Mouse (Mus musculus): ENCODE results near the gene Olfr1348.
"Not testable (repeated sequence)": the region's sequence is repeated elsewhere in the genome, so short reads cannot be mapped to it uniquely, and the experiment has no call there.

Gene Olfr1348

DNA sequence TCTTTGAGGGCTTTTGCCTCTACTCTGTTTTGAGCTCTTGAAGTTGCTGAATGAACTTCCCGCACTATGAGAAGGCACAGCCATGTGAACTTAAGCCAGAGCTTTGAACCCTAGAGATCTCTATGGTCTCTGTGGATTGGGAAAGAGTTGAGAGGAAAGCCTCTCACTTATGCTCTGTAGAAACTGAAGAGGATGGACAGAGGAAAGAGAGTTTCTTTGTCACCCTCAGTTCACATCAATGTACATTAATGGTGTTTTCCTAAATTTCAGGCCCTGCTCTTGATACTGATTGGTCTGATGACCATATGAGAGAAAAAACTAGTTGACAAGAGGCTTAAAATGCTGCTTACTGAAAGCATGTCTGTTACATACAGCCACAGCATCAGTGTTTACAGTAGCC lies at the start of gene Olfr1348:
Olfr1348 (minus strand) TSS at position 101 of the 400 bp plus-strand sequence.
- DNase-seq = no peak

DNA sequence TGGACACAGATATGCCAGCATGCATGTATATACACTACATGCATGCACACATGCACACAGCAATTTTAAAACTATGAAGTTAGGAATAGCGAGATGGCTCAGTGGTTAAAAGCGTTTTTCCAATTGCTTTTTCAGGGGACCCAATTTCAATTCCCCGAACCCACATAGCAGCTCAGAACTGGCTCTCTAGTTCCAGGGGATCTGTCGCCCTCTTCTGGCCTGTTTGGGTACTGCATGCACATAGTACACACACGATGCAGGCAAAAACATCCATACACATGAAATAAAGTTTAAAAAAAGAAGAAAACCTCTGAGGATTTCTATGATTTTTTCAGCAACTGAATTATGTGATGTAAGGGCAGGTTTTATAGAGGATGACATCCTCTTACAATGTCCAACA lies 17.6 kb upstream of the Olfr1348 start:
- no peak for DNase-seq

DNA sequence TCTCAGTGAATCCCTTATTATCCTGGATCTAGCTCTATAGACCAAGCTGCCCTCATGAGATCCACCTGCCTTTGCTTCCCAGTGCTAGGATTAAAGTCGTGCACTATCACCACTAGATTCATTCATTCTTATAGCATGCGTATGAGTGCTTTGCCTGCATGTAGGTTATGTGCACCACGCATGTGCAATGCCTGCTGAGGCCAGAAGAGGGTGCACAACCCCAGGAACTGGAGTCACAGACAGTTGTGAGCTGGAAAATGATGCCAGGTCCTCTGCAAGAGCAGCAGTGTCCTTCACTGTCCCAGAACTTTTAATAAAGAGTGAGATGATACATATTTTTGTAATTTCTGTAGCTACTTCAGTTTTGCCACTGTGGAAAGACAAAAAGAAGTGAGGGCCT lies 16.5 kb upstream of the Olfr1348 start:
- no peak for DNase-seq

DNA sequence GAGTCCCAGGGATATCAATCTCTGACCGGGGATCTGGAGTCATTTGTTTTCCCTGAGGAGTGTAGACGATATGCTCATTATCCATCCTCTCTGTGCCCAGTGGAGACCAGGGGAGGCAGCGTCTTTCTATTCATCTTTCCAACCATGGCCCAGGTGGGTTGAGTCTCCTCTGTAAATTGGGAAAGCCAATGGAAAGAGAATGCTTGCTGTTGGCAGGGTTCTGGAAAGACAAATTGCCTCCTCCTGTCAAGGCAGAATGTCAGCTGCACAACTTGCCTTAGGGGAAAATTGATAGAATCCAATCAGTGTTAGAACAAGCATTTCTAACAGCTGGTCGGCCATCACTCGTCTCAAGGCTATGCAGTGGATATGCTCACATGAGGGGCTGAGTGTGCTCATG lies 14.3 kb upstream of the Olfr1348 start, which contains the start of gene Olfr1349:
Olfr1349 (minus strand) TSS at position 101 of the 400 bp plus-strand sequence.
- no peak for DNase-seq

DNA sequence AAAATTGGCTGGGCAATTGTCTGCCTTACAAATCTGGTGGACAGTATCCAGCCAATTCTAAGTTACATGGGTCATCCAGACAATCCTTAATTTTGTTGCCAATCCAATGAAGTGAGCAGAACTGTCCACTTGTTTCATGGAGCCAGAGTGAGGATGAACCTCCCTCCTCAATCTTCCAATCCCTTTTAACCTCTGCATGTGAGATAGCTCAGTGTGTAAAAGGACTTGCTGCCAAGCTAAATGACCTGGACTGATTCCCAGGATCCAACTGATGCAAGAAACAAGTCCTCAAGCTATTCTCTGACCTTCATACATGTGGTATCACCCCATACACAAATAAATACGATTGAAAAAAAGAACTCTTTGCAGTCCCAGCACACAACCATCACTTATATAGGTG lies 13.1 kb upstream of the Olfr1348 start:
- DNase-seq = no peak

DNA sequence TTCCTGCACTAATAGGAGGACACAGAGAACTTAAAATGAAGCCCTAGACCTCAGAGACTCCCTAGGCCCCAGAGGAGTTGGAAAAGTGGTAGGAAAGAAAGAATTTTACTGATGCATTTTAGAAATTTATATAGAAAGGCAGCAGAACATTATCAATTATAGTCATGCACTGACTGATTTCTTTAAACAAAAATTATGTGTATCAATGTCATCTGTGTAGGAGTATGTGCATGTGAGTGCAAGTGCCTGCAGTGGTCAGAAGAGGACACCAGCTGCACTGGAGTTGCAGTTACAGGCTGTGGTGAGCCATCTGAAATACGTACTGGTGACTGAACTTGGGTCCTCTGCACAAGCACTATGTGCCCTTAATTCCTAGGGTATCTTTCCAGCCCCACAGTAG lies 8.9 kb downstream of the Olfr1348 start, which contains the start of gene Olfr1347:
Olfr1347 (minus strand) TSS at position 101 of the 400 bp plus-strand sequence.
- no peak for DNase-seq

DNA sequence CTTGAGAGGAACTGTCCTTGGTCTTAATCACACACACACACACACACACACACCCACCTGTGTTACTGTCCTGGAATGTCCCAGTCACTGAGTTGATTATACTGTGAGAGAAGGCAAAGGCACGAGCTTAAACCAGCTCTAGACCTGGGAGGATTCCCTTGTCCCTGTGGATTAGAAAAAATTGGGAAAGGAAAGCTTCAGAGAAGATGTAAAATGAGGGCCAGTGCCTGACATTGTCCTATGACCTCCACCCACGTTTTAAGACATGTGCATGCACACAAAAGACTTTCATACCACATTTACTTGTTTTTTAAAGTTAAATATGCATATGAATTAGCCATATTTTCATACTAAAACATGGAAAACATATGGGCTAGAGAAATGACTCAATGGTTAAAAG lies 21.7 kb downstream of the Olfr1348 start, which contains the start of gene Olfr5:
Olfr5 (minus strand) TSS at position 101 of the 400 bp plus-strand sequence.
- no peak for DNase-seq

DNA sequence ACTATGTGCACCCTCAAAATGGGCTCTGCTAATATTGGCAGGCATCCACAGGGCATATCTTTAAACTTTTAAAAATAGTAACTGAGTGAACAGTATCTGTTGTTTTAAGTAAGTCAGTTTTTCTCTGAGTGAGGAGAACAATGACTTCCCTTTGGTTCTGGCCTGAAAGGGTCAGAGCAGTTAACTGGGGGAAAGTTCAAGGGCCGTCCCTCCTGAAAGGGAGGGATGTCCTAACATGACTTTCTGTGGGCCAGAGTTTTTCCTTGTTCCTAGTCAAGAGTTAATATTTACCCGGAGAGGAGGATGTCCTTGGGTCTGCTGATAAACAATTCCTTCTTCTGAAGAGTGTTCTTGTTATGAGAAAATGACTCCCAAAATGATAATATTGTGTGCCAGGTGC lies 30.9 kb downstream of the Olfr1348 start:
- DNase-seq = not testable (repeated sequence)

DNA sequence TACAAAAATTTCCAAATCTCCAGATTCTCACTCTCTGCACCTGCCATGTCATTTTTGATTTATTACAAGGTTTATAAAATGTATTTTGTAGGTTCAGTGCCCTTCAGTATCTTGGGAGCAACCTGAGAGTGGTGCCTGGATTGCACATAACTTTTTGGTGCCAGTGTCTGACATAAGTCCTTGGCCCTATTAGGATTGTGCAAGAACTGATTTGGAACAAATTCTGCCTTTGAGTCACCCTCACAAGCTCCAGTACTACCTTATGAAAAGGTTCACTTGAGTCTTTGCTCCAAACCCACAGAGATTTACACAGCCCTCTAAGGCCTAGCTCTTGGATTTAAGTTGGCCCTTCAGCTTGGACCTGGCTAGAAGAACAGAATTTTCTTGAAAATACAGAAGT lies 41.6 kb downstream of the Olfr1348 start, which contains the start of gene Olfr1346:
Olfr1346 (plus strand) TSS at position 151 of the 400 bp plus-strand sequence.
- no peak for DNase-seq

DNA sequence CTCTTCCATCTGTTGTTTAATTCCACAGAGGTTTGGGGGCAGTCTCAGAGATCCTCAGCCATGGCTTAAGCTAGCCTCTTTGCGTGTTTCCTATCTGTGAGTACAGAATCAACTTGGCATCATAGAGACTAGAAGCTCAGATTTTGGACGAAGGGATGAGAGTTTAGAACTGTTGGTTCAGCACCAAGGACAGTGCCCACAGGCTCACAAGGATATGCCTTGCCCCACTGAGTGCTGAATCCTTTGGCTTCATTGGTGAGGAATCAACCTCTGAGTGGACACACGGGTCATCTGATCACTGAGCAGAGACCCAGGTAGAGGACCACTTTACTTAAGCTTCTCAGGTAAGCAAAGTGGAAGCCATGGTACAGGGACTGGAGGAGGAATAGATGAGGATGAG lies 52.1 kb downstream of the Olfr1348 start:
- DNase-seq = no peak

DNA sequence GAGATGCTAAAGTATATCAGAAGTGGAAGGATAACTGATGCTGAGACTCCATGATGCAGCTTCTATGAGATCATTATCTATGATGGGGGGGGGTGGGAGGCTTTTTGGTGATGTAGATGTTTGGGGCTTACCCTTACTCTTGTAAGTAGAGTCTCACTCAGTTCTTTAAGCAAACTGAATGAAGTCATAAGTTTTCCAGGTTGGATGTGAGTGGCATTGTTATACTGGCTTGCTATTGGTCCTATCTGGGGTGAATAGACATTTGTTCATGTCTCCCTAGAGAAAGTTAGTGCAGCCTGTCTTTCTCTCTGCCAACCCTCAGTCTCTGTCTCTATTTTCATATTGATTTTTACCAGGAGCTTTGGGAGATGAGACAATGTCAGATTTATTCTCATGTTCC lies 52.7 kb downstream of the Olfr1348 start, which contains the start of gene Olfr1336:
Olfr1336 (plus strand) TSS at position 301 of the 400 bp plus-strand sequence.
- DNase-seq = no peak

Measured in thymus, postnatal 14 days (tissue).